Mouse (Mus musculus) G1E (cell line): ENCODE data around the gene Dlx5.

Experiments used
- CTCF ChIP-seq: IDR thresholded peaks from 2 replicates; pipeline ENCODE4 v1.5.1; 2012; ENCODE audit warnings: low read depth, low read length, inconsistent platforms, mixed read lengths
- GATA1 ChIP-seq: IDR thresholded peaks from 2 replicates; pipeline ENCODE4 v1.6.1; 2012; ENCODE audit warnings: borderline replicate concordance, low read length, inconsistent platforms, mixed read lengths
- GATA2 ChIP-seq: IDR thresholded peaks from 2 replicates; pipeline ENCODE4 v1.6.1; 2012; ENCODE audit warnings: low read depth, low read length, inconsistent platforms, borderline replicate concordance
- TAL1 ChIP-seq: conservative IDR thresholded peaks from 2 replicates; pipeline ENCODE4 v1.6.1; 2012; ENCODE audit warnings: low read depth, low read length, inconsistent platforms, mixed read lengths

- TF ChIP-seq CTCF (no peak), TAL1 (no peak), GATA1 (no peak), GATA2 (no peak)
Observed at GRCm38 (mm10) chr6:6855746-6856185, 26.1 kb downstream of the Dlx5 start.
